In genomic region chr14:20804964-20805672, GRCm38 (mm10) we compare ENCODE assay signal across 8 mouse cellular contexts. TPM values are rescaled to one million over a fixed set of nuclear protein-coding genes. Genes with fewer than 3 reads are reported as not detected.
DNase-seq lines count a peak whose midpoint lies in the region; ATAC-seq and TF ChIP-seq lines count a peak whose summit lies in the region.

No protein-coding gene starts in this region.

- H3K4me2 ChIP-seq in intestine, postnatal 0 days (replicated peaks; ENCODE audit: low read depth), result no peak overlapping the region
- H3K4me2 ChIP-seq in liver, embryonic 12.5 days, result no peak overlapping the region

- peak overlapping the region; percentile 46; the same call in 1 of the 2 replicates for H3K27ac ChIP-seq in intestine, postnatal 0 days (ENCODE audit: low read depth, low read length)
- no peak overlapping the region for H3K27ac ChIP-seq in liver, embryonic 12.5 days

- no peaks in the 10 kb centered on the region for H3K9me3 ChIP-seq in intestine, postnatal 0 days (ENCODE audit: control insufficient read depth)
- no peaks in the 10 kb centered on the region for H3K9me3 ChIP-seq in liver, embryonic 12.5 days (replicated peaks)

- no peak for TF ChIP-seq CTCF in intestine, postnatal 0 days (IDR thresholded peaks at IDR 0.05; ENCODE audit: low read depth)

- H3K27me3 ChIP-seq in intestine, postnatal 0 days (replicated peaks; ENCODE audit: control insufficient read depth, insufficient read depth, low read length), result no peaks in the 10 kb centered on the region
- peaks cover 17% of the 10 kb centered on the region for H3K27me3 ChIP-seq in liver, embryonic 12.5 days (replicated peaks)

- no peak overlapping the region for H3K4me3 ChIP-seq in intestine, postnatal 0 days (ENCODE audit: low read depth, low read length)
- no peak overlapping the region for H3K4me3 ChIP-seq in liver, embryonic 12.5 days

- H3K4me1 ChIP-seq in intestine, postnatal 0 days (replicated peaks; ENCODE audit: control insufficient read depth, insufficient read depth, low read length), result no peaks in the 10 kb centered on the region; the same call in 1 of the 2 replicates
- H3K4me1 ChIP-seq in liver, embryonic 12.5 days, result no peaks in the 10 kb centered on the region

- WGBS in intestine, postnatal 0 days, result 50% methylated on average over 9 of the region's 9 CpGs
- WGBS in liver, embryonic 12.5 days (ENCODE audit: insufficient replicate concordance), result 52% methylated on average over 9 of the region's 9 CpGs

- intact Hi-C loops in left cerebral cortex, postnatal 4 days (cut with DNase I), result no loop called here

- peak; percentile 67 for ATAC-seq in frontal cortex, adult (ENCODE audit: low TSS enrichment)
- ATAC-seq in intestine, postnatal 0 days, result peak; percentile 31; the same call in 1 of the 2 replicates
- ATAC-seq in liver, embryonic 12.5 days, result no peak

- peak; percentile 89 for DNase-seq in 3134 (ENCODE audit: extremely low read depth, insufficient read length, low spot score)
- DNase-seq in adipocyte (ENCODE audit: low spot score), result peak; percentile 85
- peak; percentile 87 for DNase-seq in left cerebral cortex, postnatal 4 days
- DNase-seq in right cerebral cortex, postnatal 25 days, result peak; percentile 45
- DNase-seq in cerebellum, adult 11-12 months, result no peak

- H3K9ac ChIP-seq in intestine, postnatal 0 days (ENCODE audit: low read depth, low read length), result no peak overlapping the region
- H3K9ac ChIP-seq in liver, embryonic 12.5 days, result no peak overlapping the region

- no peaks in the 10 kb centered on the region for H3K36me3 ChIP-seq in intestine, postnatal 0 days (ENCODE audit: control insufficient read depth, insufficient read depth)
- no peaks in the 10 kb centered on the region for H3K36me3 ChIP-seq in liver, embryonic 12.5 days

RNA-seq across cellular contexts. Expression of gene Camk2g, which starts 11.2 kb away (rescaled TPM):
- polyA plus RNA-seq in intestine, postnatal 0 days (2015; fragmentation: Nextera tagmentation; extraction: Ambion mirVana), result 27.6 and 37.7 TPM in 2 replicates
- total RNA-seq in left cerebral cortex, postnatal 4 days (2021), result 100 to 1,000 TPM; 184 to 193 TPM
- polyA plus RNA-seq in liver, embryonic 12.5 days (2016; fragmentation: Nextera tagmentation; extraction: Ambion mirVana), result 13.2 and 15.6 TPM in 2 replicates

RNA-seq across cellular contexts. Expression of gene Plau, which starts 31.3 kb away (rescaled TPM):
- 2.7 and 3.8 TPM in 2 replicates for polyA plus RNA-seq in intestine, postnatal 0 days (2015; fragmentation: Nextera tagmentation; extraction: Ambion mirVana)
- 1 to 10 TPM; 2.6 to 3.4 TPM for total RNA-seq in left cerebral cortex, postnatal 4 days (2021)
- polyA plus RNA-seq in liver, embryonic 12.5 days (2016; fragmentation: Nextera tagmentation; extraction: Ambion mirVana), result 0.49 TPM in 2 replicates
